Mouse (Mus musculus) testis, adult 2 months (tissue): ENCODE measurements at regions not wholly inside any gene's neighbourhood (a gene's known extent, or its start where the extent isn't known, plus 50 kb on each side); places are given as distances from the start of the nearest gene placed in this dataset.

Experiments used
- CTCF ChIP-seq: fragments of 200-500 bp; IDR thresholded peaks from 2 replicates; pipeline ENCODE4 v1.5.1; 2012; ENCODE audit warnings: low read depth, mild to moderate bottlenecking, inconsistent platforms, low read length, moderate library complexity; ENCODE audit not compliant: control insufficient read depth, insufficient read depth, insufficient replicate concordance
- POLR2A ChIP-seq: fragments of 200-500 bp; IDR thresholded peaks from 2 replicates; pipeline ENCODE4 v1.6.1; 2012; ENCODE audit warnings: low read depth, mild to moderate bottlenecking, inconsistent platforms, low read length, moderate library complexity; ENCODE audit not compliant: control insufficient read depth

- TF ChIP-seq CTCF (no peak), POLR2A (no peak)
These were observed 694.0 kb downstream of the Trib2 start for GRCm38 (mm10) chr12:15122586-15123212.
